Mouse (Mus musculus): ENCODE data around the gene Prss42. TPM values are rescaled to one million over a fixed set of nuclear protein-coding genes. Genes with fewer than 3 reads are reported as not detected.
"Not testable (repeated sequence)": the region's sequence is repeated elsewhere in the genome, so short reads cannot be mapped to it uniquely, and the experiment has no call there.

The Prss42 gene
- polyA plus RNA-seq, 1 experiment from 2014 or later: not detected

DNA sequence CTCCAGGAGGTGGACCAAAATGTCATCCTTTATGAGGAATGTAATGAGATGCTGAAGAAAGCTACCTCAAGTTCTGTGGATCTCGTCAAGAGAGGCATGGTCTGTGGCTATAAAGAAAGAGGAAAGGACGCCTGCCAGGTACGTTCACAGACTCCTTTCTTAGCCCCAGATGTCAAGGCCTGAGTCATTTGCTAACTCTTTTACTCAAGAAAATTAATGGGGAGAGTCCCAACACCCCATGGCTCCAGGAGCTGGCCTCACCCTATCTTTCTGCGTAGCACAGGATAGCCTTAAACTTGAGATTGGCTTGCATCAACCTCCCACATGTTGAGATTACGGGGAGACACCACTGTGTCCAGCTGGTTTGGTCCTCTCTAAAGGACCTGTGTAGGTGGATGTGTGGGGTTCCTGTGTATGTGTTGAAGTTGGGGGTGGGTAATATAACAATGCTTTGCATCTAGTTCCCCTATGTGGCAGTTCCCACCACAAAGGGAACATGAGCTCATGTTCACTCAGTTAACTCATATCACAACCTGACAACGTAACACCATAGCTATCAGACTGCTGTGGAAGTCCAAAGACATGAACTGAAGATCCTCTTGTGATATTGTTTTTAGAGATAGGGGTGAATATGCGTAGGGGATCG, 3.0 kb downstream of the Prss42 start:
- no peak for ATAC-seq (ENCODE audit: low FRiP score, low read depth)
- Histone ChIP-seq H3K4me2 (replicated peaks) (no peak overlapping the region), H3K36me3 (no peaks in the 10 kb centered on the region), H3K27ac (no peak overlapping the region), H3K4me1 (no peaks in the 10 kb centered on the region), H3K4me3 (no peak overlapping the region), H3K27me3 (replicated peaks) (no peaks in the 10 kb centered on the region), H3K9ac (no peak overlapping the region), H3K9me3 (no peaks in the 10 kb centered on the region)
- 90% methylated on average over 8 of the region's 8 CpGs for WGBS

DNA sequence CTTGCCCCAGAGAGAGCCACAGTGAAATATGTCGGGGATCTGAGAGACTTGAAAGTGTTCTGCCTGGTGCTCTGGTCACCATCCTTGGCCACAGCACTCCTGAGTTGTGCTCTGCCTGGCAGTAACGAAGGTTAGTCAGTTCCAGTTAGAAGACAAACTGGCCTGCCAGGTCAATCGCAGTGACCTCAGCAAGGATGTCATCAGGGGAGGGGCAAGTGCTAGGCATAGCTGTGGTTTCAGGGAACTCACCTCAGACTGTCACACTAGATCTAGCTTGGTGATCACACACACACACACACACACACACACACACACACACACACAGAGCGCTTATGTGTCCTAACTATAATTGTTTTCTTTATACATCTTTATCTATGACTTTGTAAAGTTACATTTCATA, 5.3 kb downstream of the Prss42 start:
- no peak for ATAC-seq (ENCODE audit: low FRiP score, low read depth)

DNA sequence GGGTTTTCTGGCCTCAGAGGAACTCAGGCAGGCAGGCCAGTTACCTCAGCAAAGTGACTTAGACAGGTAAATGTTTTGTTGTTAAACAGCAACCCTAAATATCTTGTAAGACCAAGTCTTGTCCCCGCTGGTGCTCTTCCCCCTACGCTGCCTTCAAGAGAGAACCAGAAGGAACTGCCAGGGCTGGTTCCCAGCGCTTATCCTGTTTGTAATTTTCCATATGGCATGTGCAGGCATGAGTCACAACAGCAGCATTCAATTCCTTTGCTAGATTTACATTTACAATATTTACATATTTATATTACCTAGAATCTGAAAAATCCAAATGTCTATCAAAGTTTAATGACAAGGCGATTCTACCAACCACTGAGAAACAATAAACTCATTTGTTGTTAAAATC, 12.1 kb downstream of the Prss42 start:
- no peak overlapping the region for H3K4me2 ChIP-seq (replicated peaks)
- 91% methylated on average over 4 of the region's 4 CpGs for WGBS
- H3K36me3 ChIP-seq: no peaks in the 10 kb centered on the region

More for the DNA sequence above, 5.3 kb downstream of the Prss42 start:
- H3K4me3 ChIP-seq: no peak overlapping the region
- H3K4me2 ChIP-seq (replicated peaks): no peak overlapping the region
- H3K27me3 ChIP-seq (replicated peaks): no peaks in the 10 kb centered on the region
- H3K27ac ChIP-seq: no peak overlapping the region
- no peaks in the 10 kb centered on the region for H3K36me3 ChIP-seq
- no peaks in the 10 kb centered on the region for H3K9me3 ChIP-seq
- no peaks in the 10 kb centered on the region for H3K4me1 ChIP-seq
- no peak overlapping the region for H3K9ac ChIP-seq
- WGBS: 76% methylated on average over 4 of the region's 4 CpGs

DNA sequence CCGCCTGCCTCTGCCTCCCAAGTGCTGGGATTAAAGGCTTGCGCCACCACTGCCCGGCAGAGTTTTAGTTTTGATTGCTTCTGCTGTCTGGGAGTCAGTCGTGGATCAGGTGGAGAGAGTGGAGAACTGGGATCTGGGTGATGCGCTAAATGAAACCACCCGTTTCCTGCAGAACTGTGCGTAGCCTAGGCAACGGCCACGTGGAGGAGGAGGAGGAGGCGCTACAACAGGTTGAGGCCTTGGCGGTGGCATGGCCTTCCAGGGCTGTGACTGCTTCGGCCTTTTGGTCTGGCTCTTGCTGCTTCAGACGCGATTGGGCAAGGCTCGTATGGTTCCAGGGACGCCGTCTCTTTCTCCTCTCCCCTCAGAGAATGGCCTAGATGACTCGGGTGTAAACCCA, 15.8 kb downstream of the Prss42 start, which contains the start of gene Prss44:
Prss44 (plus strand) TSS at position 206 of the 400 bp plus-strand sequence.
- no peak within 1 kb of the TSS for H3K27ac ChIP-seq
- no peaks in the 10 kb centered on the region for H3K4me1 ChIP-seq
- no peaks in the 10 kb centered on the region for H3K36me3 ChIP-seq
- no peak within 1 kb of the TSS for H3K9ac ChIP-seq
- no peak for ATAC-seq (ENCODE audit: low FRiP score, low read depth)
- H3K4me2 ChIP-seq (replicated peaks): no peak within 1 kb of the TSS
- H3K9me3 ChIP-seq: no peaks in the 10 kb centered on the region
- H3K27me3 ChIP-seq (replicated peaks): no peaks in the 10 kb centered on the region
- H3K4me3 ChIP-seq: no peak within 1 kb of the TSS
- WGBS: 63% methylated on average over 18 of the region's 18 CpGs

More for the DNA sequence above, 12.1 kb downstream of the Prss42 start:
- H3K4me1 ChIP-seq: no peaks in the 10 kb centered on the region
- H3K9ac ChIP-seq: no peak overlapping the region
- no peak overlapping the region for H3K27ac ChIP-seq
- no peak overlapping the region for H3K4me3 ChIP-seq
- H3K27me3 ChIP-seq (replicated peaks): no peaks in the 10 kb centered on the region
- no peak for ATAC-seq (ENCODE audit: low FRiP score, low read depth)
- no peaks in the 10 kb centered on the region for H3K9me3 ChIP-seq

DNA sequence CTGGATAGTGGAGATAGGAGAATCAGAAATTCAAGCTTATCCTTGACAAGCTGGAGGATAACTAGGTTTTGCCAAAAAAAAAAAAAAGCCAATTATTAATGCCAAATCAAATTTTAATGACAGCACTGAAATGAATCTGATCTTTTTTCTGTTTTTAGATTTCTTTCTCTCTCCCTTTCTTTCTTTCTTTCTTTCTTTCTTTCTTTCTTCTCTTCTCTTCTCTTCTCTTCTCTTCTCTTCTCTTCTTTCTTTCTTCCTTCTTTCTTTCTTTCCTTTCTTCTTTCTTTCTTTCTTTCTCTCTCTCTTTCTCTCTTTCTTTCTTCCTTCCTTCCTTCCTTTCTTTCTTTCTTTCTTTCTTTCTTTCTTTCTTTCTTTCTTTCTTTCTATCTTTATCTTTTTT, 22.6 kb downstream of the Prss42 start:
- ATAC-seq (ENCODE audit: low FRiP score, low read depth): not testable (repeated sequence)

DNA sequence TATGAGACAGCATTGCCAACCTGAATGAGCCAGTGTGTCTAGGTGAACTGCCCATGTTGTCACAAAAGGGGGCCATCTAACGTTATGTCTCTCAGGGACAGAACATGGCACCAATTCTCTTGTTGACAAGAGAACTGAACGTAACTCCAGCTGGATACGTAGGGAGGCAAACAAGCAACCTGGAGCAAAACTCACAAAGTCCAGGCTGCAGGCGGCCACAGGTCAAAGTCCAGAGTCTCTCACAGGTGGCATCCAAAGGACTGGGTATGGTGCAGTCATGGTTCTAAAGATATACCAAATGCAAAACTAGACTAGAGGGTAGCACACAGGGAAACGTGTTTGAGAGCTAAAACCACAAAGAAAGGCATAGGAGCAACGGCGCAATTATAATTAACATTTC, 23.5 kb downstream of the Prss42 start:
- Histone ChIP-seq H3K4me1 (no peaks in the 10 kb centered on the region), H3K4me3 (no peak overlapping the region), H3K27ac (no peak overlapping the region), H3K36me3 (no peaks in the 10 kb centered on the region), H3K9me3 (no peaks in the 10 kb centered on the region), H3K4me2 (replicated peaks) (no peak overlapping the region), H3K9ac (no peak overlapping the region), H3K27me3 (replicated peaks) (no peaks in the 10 kb centered on the region)
- no peak for ATAC-seq (ENCODE audit: low FRiP score, low read depth)
- 86% methylated on average over 7 of the region's 7 CpGs for WGBS

More for the DNA sequence above, 22.6 kb downstream of the Prss42 start:
- not testable (repeated sequence) for H3K36me3 ChIP-seq; H3K4me3 ChIP-seq; H3K27me3 ChIP-seq (replicated peaks); H3K4me2 ChIP-seq (replicated peaks); H3K9ac ChIP-seq; H3K4me1 ChIP-seq; H3K9me3 ChIP-seq; H3K27ac ChIP-seq

DNA sequence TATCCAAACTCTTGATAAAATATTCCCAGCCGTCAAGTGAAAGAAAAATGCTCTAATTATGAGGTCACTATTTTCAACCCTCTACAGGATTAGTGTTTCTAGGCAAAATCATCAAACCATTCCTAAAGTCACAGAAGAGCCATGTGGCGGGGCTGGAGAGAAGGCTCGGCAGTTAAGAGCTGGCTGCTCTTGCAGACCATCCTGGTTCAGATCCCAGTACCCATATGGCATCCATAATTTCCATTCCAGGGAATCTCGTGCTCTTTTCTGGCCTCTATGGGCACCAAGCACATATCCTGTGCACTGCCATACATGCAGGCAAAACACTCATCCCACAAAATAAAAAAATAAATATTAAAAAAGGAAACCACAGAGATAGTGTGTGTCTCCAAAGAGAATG, 27.5 kb downstream of the Prss42 start:
- WGBS: 90% methylated on average over 4 of the region's 4 CpGs
- Histone ChIP-seq H3K36me3 (no peaks in the 10 kb centered on the region), H3K4me2 (replicated peaks) (no peak overlapping the region), H3K27me3 (replicated peaks) (no peaks in the 10 kb centered on the region), H3K4me3 (no peak overlapping the region), H3K4me1 (no peaks in the 10 kb centered on the region), H3K27ac (no peak overlapping the region), H3K9me3 (no peaks in the 10 kb centered on the region), H3K9ac (no peak overlapping the region)
- no peak for ATAC-seq (ENCODE audit: low FRiP score, low read depth)

DNA sequence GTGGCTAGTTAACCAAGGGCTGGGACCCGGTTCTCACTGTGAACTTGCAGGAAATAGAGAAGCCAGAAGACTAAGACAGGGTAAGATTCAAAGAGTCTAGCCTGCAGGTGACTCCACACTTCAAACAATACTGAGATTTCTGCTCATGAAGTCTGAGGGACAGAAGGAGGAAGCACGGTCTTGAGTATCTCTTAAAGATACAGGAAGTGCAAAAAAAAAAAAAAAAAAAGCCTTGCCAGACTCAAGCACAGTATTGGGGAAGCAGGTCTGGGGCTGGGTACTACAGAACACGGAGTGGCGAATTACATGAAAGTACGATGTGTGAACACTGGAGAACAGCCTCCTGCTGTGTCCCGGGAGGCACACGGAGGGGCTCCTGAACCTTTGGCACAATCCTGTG, 27.9 kb downstream of the Prss42 start:
- Histone ChIP-seq H3K9me3 (no peaks in the 10 kb centered on the region), H3K4me2 (replicated peaks) (no peak overlapping the region), H3K9ac (no peak overlapping the region), H3K27ac (no peak overlapping the region), H3K36me3 (no peaks in the 10 kb centered on the region), H3K4me1 (no peaks in the 10 kb centered on the region), H3K4me3 (no peak overlapping the region), H3K27me3 (replicated peaks) (no peaks in the 10 kb centered on the region)
- 80% methylated on average over 7 of the region's 7 CpGs for WGBS
- ATAC-seq (ENCODE audit: low FRiP score, low read depth): no peak

GRCm38 (mm10) chr9:110826390-110826789, 28.4 kb downstream of the Prss42 start, which contains the start of gene Prss43:
TSS of gene Prss43 (plus strand) at chr9:110826690.
- Histone ChIP-seq H3K9me3 (no peaks in the 10 kb centered on the region), H3K27me3 (replicated peaks) (no peaks in the 10 kb centered on the region), H3K27ac (no peak within 1 kb of the TSS), H3K36me3 (no peaks in the 10 kb centered on the region), H3K4me1 (no peaks in the 10 kb centered on the region), H3K4me3 (no peak within 1 kb of the TSS), H3K9ac (no peak within 1 kb of the TSS), H3K4me2 (replicated peaks) (no peak within 1 kb of the TSS)
- ATAC-seq (ENCODE audit: low FRiP score, low read depth): no peak
- WGBS: 81% methylated on average over 3 of the region's 3 CpGs

- Histone ChIP-seq H3K4me3 (no peak overlapping the region), H3K36me3 (no peaks in the 10 kb centered on the region), H3K4me2 (replicated peaks) (no peak overlapping the region), H3K9ac (no peak overlapping the region), H3K4me1 (no peaks in the 10 kb centered on the region), H3K27ac (no peak overlapping the region), H3K27me3 (replicated peaks) (no peaks in the 10 kb centered on the region), H3K9me3 (no peaks in the 10 kb centered on the region)
- ATAC-seq (ENCODE audit: low FRiP score, low read depth): no peak
- 74% methylated on average over 5 of the region's 5 CpGs for WGBS
These were observed 35.1 kb downstream of the Prss42 start for GRCm38 (mm10) chr9:110833021-110833420.

- Histone ChIP-seq H3K9ac (no peak within 1 kb of the TSS), H3K27ac (no peak within 1 kb of the TSS), H3K4me2 (replicated peaks) (0 out of 2 replicates have a peak within 1 kb of the TSS, but pooled peaks have one; percentile 7), H3K9me3 (no peaks in the 10 kb centered on the region), H3K36me3 (no peaks in the 10 kb centered on the region), H3K4me1 (no peaks in the 10 kb centered on the region), H3K27me3 (replicated peaks) (no peaks in the 10 kb centered on the region), H3K4me3 (no peak within 1 kb of the TSS)
- WGBS: 82% methylated on average over 19 of the region's 19 CpGs
- ATAC-seq (ENCODE audit: low FRiP score, low read depth): no peak
These were observed 36.4 kb downstream of the Prss42 start, which contains the start of gene Prss45 for GRCm38 (mm10) chr9:110834411-110834810. TSS of gene Prss45 (plus strand) at chr9:110834588.

GRCm38 (mm10) chr9:110834961-110835360, 37.0 kb downstream of the Prss42 start:
- H3K4me2 ChIP-seq (replicated peaks): 0 out of 2 replicates have a peak overlapping the region, but pooled peaks have one; percentile 7
- no peak overlapping the region for H3K4me3 ChIP-seq
- H3K27ac ChIP-seq: no peak overlapping the region
- ATAC-seq (ENCODE audit: low FRiP score, low read depth): no peak
- no peaks in the 10 kb centered on the region for H3K9me3 ChIP-seq
- no peaks in the 10 kb centered on the region for H3K27me3 ChIP-seq (replicated peaks)
- WGBS: 31% methylated on average over 10 of the region's 10 CpGs
- no peaks in the 10 kb centered on the region for H3K4me1 ChIP-seq
- H3K36me3 ChIP-seq: no peaks in the 10 kb centered on the region
- H3K9ac ChIP-seq: no peak overlapping the region

DNA sequence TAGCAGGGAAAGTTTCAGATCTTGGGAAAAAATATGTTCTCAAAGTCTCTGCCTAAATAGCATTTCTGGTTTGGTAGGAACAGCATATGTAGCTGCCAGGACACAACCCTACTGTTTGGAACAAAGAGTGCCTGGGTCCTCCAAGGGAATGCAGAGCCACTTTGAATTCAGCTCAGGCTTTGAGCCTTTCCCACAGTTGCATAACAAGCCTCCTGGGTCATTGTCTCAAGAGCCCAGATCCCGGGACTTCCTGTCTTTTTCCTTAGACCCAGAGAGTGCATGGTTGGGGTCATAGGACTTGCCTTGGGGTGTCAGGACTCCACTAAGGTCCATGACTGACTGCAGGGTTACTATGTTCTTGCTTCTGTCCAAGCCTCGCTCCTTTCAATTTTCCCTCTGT, 38.1 kb downstream of the Prss42 start:
- no peaks in the 10 kb centered on the region for H3K9me3 ChIP-seq
- peaks cover 5% of the 10 kb centered on the region; the same call in 1 of the 2 replicates for H3K4me1 ChIP-seq
- no peak overlapping the region for H3K27ac ChIP-seq
- no peak overlapping the region for H3K9ac ChIP-seq
- 62% methylated on average over 2 of the region's 2 CpGs for WGBS
- no peaks in the 10 kb centered on the region for H3K36me3 ChIP-seq
- H3K27me3 ChIP-seq (replicated peaks): no peaks in the 10 kb centered on the region
- H3K4me3 ChIP-seq: no peak overlapping the region
- ATAC-seq (ENCODE audit: low FRiP score, low read depth): no peak
- no peak overlapping the region for H3K4me2 ChIP-seq (replicated peaks)
